Mouse (Mus musculus) T-cell, adult 2 months (primary cell): ENCODE data around the gene Wdr17.

Experiments used
- DNase-seq: peaks from one replicate; pipeline ENCODE4 v3.0.0; 2022; ENCODE audit warnings: low spot score

The Wdr17 gene

DNA sequence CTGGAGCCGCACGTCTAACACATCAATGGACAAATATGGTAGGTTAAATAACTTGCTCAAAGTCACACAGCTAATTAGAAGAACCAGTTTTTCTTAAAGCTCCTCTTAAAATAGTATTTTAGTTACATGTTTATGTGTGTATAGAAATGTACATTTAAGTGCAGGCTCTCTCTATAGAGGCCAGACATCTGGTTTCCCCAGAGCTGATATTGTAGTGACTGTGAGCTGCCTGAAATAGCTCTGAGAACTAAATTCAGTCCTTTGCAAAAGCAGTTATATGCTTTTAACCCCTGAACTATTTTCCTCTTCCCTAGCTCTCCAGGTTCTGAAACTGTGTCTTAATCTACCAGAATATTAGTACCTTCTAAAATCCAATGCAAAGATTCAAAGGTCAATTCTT is 289.6 kb downstream of the Wdr17 start:
- DNase-seq = no peak

DNA sequence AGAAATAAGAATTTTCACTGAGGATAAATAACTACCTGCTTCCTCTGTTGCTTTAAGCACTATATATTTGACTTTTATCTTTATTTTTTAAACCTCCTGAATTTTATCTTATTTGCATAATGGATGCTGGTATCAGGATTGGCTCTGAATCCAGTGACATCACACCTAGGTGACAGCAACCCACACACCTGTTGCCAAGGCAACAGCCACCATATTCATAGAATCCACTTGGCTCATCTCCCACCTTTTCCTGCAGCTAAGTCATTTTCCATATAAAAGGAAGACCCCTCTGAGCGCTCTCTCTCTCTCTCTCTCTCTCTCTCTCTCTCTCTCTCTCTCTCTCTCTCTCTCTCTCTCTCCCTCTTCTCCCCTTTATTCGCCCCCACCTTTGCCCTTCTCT is 290.0 kb downstream of the Wdr17 start:
- no peak for DNase-seq

DNA sequence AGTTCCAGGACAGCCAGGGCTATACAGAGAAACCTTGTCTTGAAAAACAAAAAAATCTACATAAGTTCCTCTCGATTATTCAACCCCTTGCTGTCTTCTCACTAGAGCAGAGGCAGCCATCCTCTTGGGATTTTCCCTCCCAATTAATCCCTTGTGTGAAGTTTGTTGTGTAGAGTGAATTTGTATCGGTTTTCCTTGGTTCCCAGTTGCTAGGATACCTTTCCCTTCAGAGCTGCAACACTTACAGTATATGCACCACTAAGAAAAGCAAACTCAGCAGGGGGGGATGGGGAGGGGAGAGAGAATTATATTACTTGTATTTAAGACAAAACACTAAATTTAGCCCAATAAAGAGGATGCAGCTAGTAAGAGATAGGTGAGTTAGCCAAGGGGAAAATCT is 290.9 kb downstream of the Wdr17 start:
- no peak for DNase-seq

DNA sequence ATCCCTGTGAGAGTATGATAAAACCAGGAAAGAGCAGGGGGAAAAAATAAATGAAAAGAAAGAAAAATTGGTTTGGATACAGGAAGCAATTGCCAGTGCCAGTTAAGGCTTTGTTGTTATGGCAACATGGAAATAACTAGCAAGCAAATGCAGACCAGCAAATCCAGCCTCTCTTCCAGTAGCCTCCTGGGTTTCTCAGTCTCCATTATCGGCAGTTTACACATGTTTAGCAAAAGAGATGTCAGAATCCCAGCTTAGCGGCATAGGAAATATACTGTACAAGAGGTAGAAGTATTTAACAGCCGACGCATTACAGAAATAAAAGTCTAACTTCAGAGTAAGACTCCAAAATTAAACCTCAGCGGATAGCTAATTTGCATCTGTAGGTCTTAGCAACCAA is 292.4 kb downstream of the Wdr17 start:
- no peak for DNase-seq

DNA sequence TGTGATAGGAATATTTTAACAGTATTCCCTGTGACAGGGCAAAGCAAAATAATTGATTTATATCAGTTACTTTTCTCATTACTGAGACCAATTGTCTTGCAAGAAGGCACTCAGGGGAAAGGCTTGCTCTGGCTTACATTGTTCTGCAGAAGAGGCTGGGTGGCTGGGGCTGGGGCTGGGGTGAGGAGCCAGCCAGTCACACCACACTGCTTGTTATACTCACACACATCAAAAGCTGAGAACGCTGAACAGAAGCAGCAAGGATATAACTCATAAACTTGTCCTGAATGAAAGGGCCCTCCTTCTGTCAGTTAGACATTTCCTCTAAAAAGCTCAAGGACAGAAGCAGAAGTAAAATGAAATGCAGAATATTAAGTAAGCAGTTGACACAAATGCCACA is 304.1 kb downstream of the Wdr17 start:
- no peak for DNase-seq

DNA sequence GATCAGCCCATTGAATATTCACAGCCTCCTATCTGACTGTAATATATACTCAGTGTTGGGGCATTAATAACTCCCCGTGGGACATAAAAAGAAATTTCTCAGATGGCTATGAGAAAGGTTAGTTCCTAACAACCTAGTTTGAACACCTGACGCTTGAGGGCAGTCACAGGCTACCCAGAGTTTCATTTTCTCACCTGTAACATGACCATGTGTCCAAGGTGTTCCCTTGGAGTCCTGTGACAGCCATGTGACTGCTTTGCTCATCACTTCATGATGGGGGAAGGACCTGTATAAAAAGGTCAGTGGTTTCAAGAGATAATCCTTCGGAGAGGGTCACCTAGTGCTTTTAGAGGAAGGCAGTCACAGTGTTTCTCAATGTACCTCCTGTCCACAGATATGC is 305.5 kb downstream of the Wdr17 start:
- DNase-seq = no peak
